Mouse (Mus musculus) spleen, adult 18-20 months (tissue): Measurements from ENCODE around the gene Gm10719.
A peak's percentile ranks its signal among the peaks of the same experiment; 100 is the strongest.
"Not testable (repeated sequence)": the region's sequence is repeated elsewhere in the genome, so short reads cannot be mapped to it uniquely, and the experiment has no call there.

Experiments
- DNase-seq, 2 experiments: peaks; one replicate each; pipeline ENCODE4 v3.0.0; 2022; ENCODE audit warnings: mixed read lengths in 2 of 2

The Gm10719 gene

GRCm38 (mm10) chr9:3017108-3017507, at the start of gene Gm10719:
TSS of gene Gm10719 (plus strand) at chr9:3017408.
- DNase-seq: not testable (repeated sequence)

- peak in 1 of 2 experiments; percentile 3 for DNase-seq
Observed at GRCm38 (mm10) chr9:3000445-3000972, 16.7 kb upstream of the Gm10719 start, which contains the start of gene Gm10722. TSS of gene Gm10722 (plus strand) at chr9:3000922.

- DNase-seq: not testable (repeated sequence)
Observed at GRCm38 (mm10) chr9:3001006-3001405, 16.2 kb upstream of the Gm10719 start.

- peak; percentile 39 to 74 for DNase-seq
Observed at GRCm38 (mm10) chr9:3001948-3002659, 15.1 kb upstream of the Gm10719 start.

- DNase-seq: not testable (repeated sequence)
Observed at GRCm38 (mm10) chr9:3002794-3003396, 14.3 kb upstream of the Gm10719 start, which contains the start of gene Gm11168. TSS of gene Gm11168 (plus strand) at chr9:3003346.

- DNase-seq: not testable (repeated sequence)
Observed at GRCm38 (mm10) chr9:3006179-3006578, 11.0 kb upstream of the Gm10719 start.

GRCm38 (mm10) chr9:3006636-3007035, 10.6 kb upstream of the Gm10719 start:
- peak; percentile 24 to 72 for DNase-seq

- not testable (repeated sequence) for DNase-seq
Observed at GRCm38 (mm10) chr9:3007272-3007671, 9.9 kb upstream of the Gm10719 start.

GRCm38 (mm10) chr9:3009331-3009730, 7.9 kb upstream of the Gm10719 start:
- DNase-seq: not testable (repeated sequence)

- DNase-seq: not testable (repeated sequence)
Observed at GRCm38 (mm10) chr9:3012054-3012621, 5.1 kb upstream of the Gm10719 start.

- DNase-seq: not testable (repeated sequence)
Observed at GRCm38 (mm10) chr9:3012733-3013279, 4.4 kb upstream of the Gm10719 start, which contains the start of gene Gm10721. TSS of gene Gm10721 (plus strand) at chr9:3013140.

- not testable (repeated sequence) for DNase-seq
Observed at GRCm38 (mm10) chr9:3015354-3015753, 1.9 kb upstream of the Gm10719 start, which contains the start of gene Gm10720. TSS of gene Gm10720 (plus strand) at chr9:3015654.

- DNase-seq: not testable (repeated sequence)
Observed at GRCm38 (mm10) chr9:3015896-3016295, 1.3 kb upstream of the Gm10719 start.

GRCm38 (mm10) chr9:3018944-3019343, 1.7 kb downstream of the Gm10719 start:
- peak; percentile 62 to 84 for DNase-seq

GRCm38 (mm10) chr9:3019835-3020727, 2.9 kb downstream of the Gm10719 start:
- peak; percentile 22 to 24 for DNase-seq

- peak in 1 of 2 experiments; percentile 29 for DNase-seq
Observed at GRCm38 (mm10) chr9:3022316-3023008, 5.3 kb downstream of the Gm10719 start.

- DNase-seq: not testable (repeated sequence)
Observed at GRCm38 (mm10) chr9:3023312-3023984, 6.2 kb downstream of the Gm10719 start, which contains the start of gene Gm10718. TSS of gene Gm10718 (plus strand) at chr9:3023547.

GRCm38 (mm10) chr9:3023985-3024648, 6.9 kb downstream of the Gm10719 start:
- DNase-seq: peak; percentile 39 to 62

- peak in 1 of 2 experiments; percentile 11 for DNase-seq
Observed at GRCm38 (mm10) chr9:3024912-3025467, 7.8 kb downstream of the Gm10719 start, which contains the start of gene Gm10717. TSS of gene Gm10717 (plus strand) at chr9:3025417.
